Comparison of ENCODE assay signal across 9 mouse cellular contexts in genomic region chr14:45602002-45602401, GRCm38 (mm10). TPM values are rescaled to one million over a fixed set of nuclear protein-coding genes. Genes with fewer than 3 reads are reported as not detected.
DNase-seq lines count a peak whose midpoint lies in the region; ATAC-seq lines count a peak whose summit lies in the region.
"Had no signal": no experiment of that assay in that cellular context is flagged by ENCODE, and none has a peak within 500 bp of the region (broad histone marks: within the 10 kb centered on the region; RNA-seq: fewer than 3 reads in every experiment).

No protein-coding gene starts in this region.

- peaks cover 52% of the 10 kb centered on the region for H3K36me3 ChIP-seq in midbrain, embryonic 14.5 days (ENCODE audit: control insufficient read depth, insufficient read depth, low read length)

- peak; percentile 80 for ATAC-seq in midbrain, embryonic 14.5 days (ENCODE audit: low FRiP score, low TSS enrichment)

- no peak overlapping the region for H3K4me2 ChIP-seq in midbrain, embryonic 14.5 days (ENCODE audit: low read length)
- H3K4me2 ChIP-seq: lung, embryonic 15.5 days had no signal

- peak; percentile 34 for DNase-seq in layer of hippocampus, adult 9-11 months
- DNase-seq in layer of hippocampus, adult 8-10 months (ENCODE audit: low spot score in 2 of 2), result no peak
- peak; percentile 74 for DNase-seq in NIH3T3 (ENCODE audit: low read depth)
- DNase-seq in fibroblast of lung, adult 2 months (ENCODE audit: low read depth), result peak; percentile 36
- DNase-seq in midbrain, embryonic 14.5 days, result peak; percentile 83
- DNase-seq in thymus, postnatal 14 days, result no peak
- no peak for DNase-seq in spleen, postnatal 4 days (ENCODE audit: low spot score in 2 of 2)

- WGBS in midbrain, embryonic 14.5 days, result 62% methylated on average over 3 of the region's 3 CpGs

- H3K9ac ChIP-seq in midbrain, embryonic 14.5 days (replicated peaks; ENCODE audit: low read length), result no peak overlapping the region
- H3K9ac ChIP-seq: lung, embryonic 15.5 days had no signal

- no peaks in the 10 kb centered on the region for H3K27me3 ChIP-seq in midbrain, embryonic 14.5 days (ENCODE audit: control insufficient read depth, insufficient read depth, low read length)
- H3K27me3 ChIP-seq: lung, embryonic 15.5 days had no signal

- H3K4me1 ChIP-seq in midbrain, embryonic 14.5 days (ENCODE audit: control insufficient read depth, insufficient read depth, low read length), result no peaks in the 10 kb centered on the region

- peak overlapping the region; percentile 10; the same call in 1 of the 2 replicates for H3K27ac ChIP-seq in midbrain, embryonic 14.5 days (replicated peaks; ENCODE audit: low read depth, low read length)
- H3K27ac ChIP-seq: lung, embryonic 15.5 days had no signal

- H3K4me3 ChIP-seq in midbrain, embryonic 14.5 days (replicated peaks; ENCODE audit: low read depth, low read length), result no peak overlapping the region
- H3K4me3 ChIP-seq: erythroblast, embryonic 14.5 days; lung, embryonic 15.5 days had no signal

- no peaks in the 10 kb centered on the region for H3K9me3 ChIP-seq in midbrain, embryonic 14.5 days (ENCODE audit: control insufficient read depth, low read length)
- H3K9me3 ChIP-seq: lung, embryonic 15.5 days had no signal

RNA-seq across cellular contexts. Expression of gene Ddhd1, which starts 55.9 kb away (rescaled TPM):
- total RNA-seq in layer of hippocampus, adult 8-10 months (2022), result 10 to 100 TPM; 81.4 to 86.2 (median 83.9) TPM
- 23.7 and 25.2 TPM in 2 replicates for polyA plus RNA-seq in midbrain, embryonic 14.5 days (2014; fragmentation: Nextera tagmentation; extraction: Ambion mirVana)

Comparison
In these comparisons a context has a peak if more than half of its experiments do, and no peak if none do; other contexts are left out.
1. DNase-seq: peak in layer of hippocampus, adult 9-11 months (single experiment), NIH3T3 (single experiment), fibroblast of lung, adult 2 months (single experiment) and midbrain, embryonic 14.5 days (single experiment); none in layer of hippocampus, adult 8-10 months (0 of 2), thymus, postnatal 14 days (single experiment) and spleen, postnatal 4 days (0 of 2).